Mouse (Mus musculus): ENCODE data around the gene Pex6. TPM values are rescaled to one million over a fixed set of nuclear protein-coding genes. Genes with fewer than 3 reads are reported as not detected.

Pex6 gene
- polyA plus RNA-seq (2012; rRNA removed), result 8.4 and 8.9 TPM in 2 replicates

DNA sequence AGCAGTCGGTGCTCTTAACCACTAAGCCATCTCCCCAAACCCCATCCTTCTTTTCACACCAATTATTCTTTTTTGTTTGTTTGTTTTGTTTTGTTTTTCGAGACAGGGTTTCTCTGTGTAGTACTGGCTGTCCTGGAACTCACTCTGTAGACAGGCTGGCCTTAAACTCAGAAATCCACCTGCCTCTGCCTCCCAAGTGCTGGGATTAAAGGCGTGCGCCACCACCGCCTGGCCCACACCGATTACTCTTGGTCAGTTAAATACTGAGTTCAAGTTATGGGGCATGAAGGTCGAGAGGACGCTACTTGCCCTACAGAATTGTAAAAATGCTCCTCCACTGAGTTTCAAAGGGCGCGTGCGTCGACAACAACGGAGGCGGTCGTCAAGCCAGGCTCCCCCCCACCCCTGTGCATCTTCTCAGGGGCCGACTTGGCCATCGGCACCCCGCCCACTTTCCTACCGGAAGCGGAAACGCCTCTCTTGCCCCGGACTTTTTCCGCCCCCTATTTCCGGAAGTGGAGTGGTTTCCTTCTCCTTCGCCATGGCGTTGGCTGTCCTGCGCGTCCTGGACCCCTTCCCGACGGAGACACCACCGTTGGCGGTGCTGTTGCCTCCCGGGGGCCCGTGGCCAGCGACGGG, at the start of gene Pex6:
TSS of gene Pex6 (plus strand) at position 505 of the 639 bp plus-strand sequence.

DNA sequence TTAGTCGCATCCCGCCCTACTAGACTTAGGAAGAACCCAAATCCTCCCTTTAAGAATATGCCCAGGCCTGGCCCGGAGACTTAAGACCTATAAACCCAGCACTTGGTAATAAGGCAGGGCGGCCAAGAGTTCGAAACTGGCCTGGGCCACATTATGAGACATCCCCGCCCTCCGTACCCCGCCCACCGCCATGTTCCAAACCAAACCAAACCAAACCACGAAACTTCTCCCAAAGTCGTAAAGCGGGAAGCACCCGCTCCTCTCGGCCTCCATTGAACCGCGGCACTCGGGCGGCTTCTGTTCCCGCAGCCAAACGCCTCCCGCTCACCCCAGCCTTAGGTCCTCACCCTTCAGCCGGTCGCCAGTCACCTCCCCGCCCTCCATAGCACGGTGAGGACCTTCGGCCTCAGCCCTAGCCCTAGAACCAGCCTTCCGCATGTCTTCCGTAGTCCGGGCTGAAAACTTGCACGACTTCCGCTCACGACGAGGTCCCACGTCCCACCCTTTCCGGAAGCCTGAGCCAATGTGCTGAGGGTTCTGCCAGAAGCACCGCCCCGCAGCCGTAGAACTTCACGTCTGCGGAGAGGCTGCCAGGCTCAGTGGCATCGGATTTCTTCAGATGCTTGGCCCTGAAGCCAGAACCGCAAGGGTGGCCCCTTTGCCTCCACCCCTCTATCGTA, 37.3 kb upstream of the Pex6 start, which contains the start of gene Rrp36:
TSS of gene Rrp36 (minus strand) at position 503 of the 680 bp plus-strand sequence.

DNA sequence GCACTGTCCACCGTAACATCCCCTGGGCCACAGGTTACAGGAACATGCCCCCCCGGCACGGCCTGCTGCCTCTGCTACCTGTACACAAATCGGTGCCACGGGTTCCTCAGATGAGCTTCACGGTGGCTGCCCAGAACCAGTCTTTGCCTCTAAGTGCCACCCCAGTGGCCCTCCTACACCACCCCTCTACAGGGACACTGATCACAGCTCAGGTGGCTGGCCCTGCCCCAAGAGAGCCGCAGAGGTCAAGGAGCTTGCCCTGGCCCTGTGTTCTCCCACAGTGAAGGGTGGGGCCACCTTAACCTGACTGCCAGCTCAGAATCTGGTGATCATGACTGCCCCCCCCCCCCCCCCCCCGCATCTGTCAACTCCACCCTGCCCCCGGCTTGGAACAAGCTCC, 32.8 kb upstream of the Pex6 start, which contains the start of gene Mea1:
TSS of gene Mea1 (plus strand) at position 378 of the 400 bp plus-strand sequence.

DNA sequence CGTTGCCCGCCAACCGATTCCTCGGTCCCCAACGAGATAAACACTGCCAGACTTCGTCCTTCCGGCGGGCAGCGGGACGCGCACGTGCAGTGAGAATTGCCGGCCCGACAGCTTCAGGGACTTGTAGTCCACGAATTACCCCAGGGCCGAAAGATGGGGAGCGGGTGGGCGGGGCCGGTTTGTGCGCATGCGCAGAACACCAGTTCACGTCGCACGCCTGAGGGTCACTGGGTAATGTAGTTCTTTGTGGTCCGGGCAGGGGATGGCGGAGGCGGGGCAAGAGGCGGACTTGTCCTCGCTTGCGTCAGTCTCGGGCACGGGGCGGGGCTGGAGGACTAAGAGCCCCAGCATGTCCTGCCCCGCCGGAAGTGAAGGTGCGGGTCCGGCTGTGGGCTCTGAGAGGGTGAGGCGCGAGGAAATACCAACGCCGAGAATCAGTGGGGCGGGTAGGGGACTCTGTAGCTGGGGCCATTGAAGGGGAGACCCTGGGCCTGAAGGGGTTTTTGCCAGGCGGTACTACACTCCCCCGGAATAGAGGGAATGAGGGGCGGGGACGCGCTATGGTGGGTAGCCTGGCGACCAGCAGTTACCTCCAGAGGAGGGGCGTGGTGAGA, 30.4 kb upstream of the Pex6 start, which contains the start of gene Klhdc3:
TSS of gene Klhdc3 (minus strand) at position 155 of the 614 bp plus-strand sequence.

DNA sequence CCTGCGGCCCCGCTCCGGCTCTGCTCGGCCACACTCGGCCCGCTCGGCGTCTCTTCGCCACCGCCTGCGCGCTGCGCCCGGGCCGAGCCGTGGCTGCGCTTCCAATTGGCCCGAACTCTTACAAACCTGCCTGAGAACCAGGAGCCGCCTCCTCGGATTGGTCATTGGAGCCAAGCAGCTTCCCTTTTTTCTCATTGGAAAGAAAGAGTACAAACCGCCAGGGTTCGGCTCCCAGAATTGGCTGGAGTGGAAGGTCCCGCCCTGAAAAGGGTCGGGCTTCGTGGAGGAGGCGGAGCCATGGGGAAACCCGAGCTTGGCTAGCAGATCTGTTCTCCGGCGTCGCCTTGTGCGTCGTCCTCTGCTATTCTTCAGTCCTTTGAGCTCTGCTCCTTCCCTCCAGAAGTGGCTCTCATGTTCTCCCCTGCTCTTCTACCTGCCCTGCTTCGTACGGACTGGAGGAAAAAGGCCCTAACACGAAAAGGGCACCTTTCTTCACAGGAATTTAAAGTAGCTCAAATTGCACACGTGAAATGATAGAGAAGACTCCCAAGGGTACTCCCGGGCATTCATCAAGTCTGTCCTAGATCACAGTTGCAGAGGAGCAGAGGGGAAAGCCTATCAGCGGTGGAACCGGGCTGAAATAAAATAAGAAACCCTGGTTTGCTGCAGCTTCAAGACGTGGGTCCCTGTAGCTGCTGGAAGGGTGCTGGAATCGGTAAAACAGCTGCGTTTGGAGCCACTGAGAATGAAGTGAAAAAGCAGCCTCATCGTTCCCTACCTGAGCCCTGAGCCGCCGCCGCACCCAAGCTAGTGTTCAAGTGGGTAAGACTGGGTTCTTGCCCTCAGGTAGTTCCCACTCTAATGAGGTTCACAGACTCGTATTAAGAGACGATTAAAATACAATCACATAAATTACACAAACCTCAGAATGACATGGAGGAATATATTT, 6.1 kb upstream of the Pex6 start, which contains the start of gene Ppp2r5d:
TSS of gene Ppp2r5d (minus strand) at position 225 of the 949 bp plus-strand sequence.

DNA sequence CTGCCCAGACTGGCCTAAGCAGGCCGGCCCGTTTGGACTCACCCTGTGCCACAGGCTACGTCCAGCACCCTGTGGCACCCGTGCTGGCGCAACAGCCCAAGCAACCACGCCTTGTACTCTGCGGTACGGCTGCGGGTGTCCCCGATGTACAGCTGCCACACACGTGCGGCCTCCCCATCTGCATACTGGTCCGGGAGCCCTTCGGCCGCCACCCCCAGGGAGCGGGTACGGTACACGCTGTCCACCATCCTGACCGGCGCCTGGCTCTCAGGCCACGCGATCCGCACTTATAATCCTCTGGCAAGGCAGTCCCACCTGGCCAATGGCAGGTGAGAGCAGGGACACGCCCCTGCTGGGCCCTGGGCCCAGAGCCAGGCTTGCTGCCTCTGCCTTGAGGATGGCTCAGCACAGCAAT, 17.6 kb downstream of the Pex6 start, which contains the start of gene Gnmt:
TSS of gene Gnmt (minus strand) at position 265 of the 415 bp plus-strand sequence.

DNA sequence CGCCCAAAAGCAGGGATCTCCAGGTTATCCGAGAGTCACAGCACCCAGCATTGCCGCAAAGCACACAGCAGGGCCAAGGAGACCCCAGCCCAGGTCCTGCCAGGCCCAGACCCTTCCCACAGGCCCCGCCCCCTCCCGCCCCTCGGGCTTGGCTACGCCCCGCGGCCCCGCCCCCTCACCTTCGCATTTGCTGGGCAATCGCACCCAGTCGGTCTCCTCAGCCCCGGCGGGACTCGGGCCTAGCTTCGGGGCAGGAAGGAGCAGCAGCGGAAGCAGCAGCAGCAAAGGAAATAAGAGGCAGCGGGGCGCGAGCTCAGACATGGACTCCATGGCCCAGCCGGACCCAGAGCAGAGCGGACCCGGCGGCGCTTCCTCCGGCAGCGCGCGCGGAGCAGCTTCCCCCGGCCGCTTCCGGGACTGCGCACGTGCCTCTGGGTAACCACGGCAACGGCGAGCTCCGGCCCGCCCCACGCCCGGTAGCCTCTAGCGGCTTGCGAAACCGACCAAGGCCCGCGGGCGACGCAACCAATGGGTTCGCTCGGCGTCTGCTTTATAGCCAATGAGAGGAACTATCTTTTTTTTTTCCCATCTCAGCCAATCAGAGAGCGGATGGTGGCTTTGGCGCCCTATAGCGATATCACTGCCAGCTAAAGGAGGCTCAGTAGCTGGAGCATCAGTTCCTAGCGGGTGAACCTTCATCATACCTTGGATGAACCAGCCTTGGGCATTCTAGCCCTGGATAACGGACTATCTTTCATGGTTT, 40.7 kb downstream of the Pex6 start, which contains the start of gene Cnpy3:
TSS of gene Cnpy3 (minus strand) at position 421 of the 763 bp plus-strand sequence.

DNA sequence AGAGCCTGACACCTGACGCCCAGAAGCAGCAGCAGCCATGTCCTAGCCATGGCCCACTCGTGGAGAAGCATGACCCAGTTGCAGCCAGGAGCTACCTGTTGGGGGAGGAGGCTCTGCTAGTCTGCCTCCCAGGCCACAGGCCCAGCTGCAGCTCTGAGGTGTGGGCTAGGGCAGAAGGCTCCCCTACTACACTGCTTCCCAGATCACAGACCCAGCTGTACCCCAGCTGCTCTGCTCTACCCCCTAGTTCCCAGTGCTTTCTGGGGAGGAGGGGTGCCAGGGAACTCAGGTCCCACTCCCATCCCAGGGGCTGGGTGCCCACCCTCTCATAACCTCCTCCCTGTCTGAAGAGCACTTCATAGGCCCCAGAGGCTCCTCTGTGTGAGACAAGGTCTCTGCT, 52.3 kb downstream of the Pex6 start, which contains the start of gene Ptcra:
TSS of gene Ptcra (minus strand) at position 169 of the 400 bp plus-strand sequence.

DNA sequence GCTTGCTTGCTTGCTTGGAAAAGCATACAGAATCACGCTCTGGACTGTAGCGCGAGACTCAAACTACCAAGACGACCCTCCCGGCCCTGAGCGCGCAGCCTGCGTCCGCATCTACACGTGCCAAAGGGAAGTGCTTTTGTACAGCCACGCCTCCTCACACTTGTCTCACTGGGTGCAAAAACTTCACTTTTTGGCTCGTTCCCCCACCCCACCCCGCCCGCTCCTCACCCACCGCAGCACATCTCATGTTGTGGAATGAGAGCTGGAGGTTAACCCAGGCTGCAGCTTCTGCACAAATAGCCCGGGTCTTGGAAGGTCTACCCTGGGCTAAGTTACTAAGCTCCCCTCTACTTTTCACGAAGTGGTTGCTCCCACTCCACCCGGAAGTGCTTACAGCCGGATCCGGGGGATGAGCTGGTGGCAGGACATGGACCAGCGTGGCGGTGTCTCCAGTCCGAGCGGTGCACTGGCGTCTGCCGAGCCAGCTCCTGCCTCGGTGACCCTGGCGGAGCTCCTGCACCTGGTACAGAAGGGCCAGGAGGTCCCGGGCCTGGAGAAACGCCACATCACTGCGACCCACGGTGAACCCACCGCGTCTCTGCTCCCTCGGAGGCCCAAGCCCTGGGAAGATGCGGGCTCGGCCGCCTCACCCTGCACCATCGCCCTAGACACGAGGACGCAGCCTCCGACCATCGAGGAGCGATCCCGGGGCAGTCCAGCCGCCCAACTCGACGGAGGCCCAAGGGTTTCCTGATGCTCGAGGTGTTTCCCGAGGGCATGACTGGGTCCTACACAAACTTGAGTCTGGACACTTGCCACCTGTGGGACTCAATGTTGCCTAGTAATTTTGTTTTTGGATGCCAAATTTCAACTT, 61.4 kb downstream of the Pex6 start, which contains the start of gene 2310039H08Rik:
TSS of gene 2310039H08Rik (plus strand) at position 232 of the 874 bp plus-strand sequence.

Other genes starting within 250 kb of the Pex6 start
- gene Ttbk1, start 223.8 kb upstream of the Pex6 start, polyA plus RNA-seq (2012; rRNA removed), result 0.01 TPM in 2 replicates
- gene Dnph1, start 214.8 kb upstream of the Pex6 start, polyA plus RNA-seq (2012; rRNA removed), result 14.7 and 15.5 TPM in 2 replicates
- gene Cul9, start 165.1 kb upstream of the Pex6 start, polyA plus RNA-seq (2012; rRNA removed), result 0.53 and 0.63 TPM in 2 replicates
- 15.7 and 15.8 TPM in 2 replicates for gene Srf, start 155.3 kb upstream of the Pex6 start, polyA plus RNA-seq (2012; rRNA removed)
- gene Ptk7, start 82.0 kb upstream of the Pex6 start, polyA plus RNA-seq (2012; rRNA removed), result 3.6 and 3.7 TPM in 2 replicates
- 3.3 and 4.2 TPM in 2 replicates for gene Klc4, start 65.4 kb upstream of the Pex6 start, polyA plus RNA-seq (2012; rRNA removed)
- gene Mrpl2, start 65.2 kb upstream of the Pex6 start, polyA plus RNA-seq (2012; rRNA removed), result 35.6 and 37.0 TPM in 2 replicates
- 13.2 and 13.9 TPM in 2 replicates for gene Cul7, start 61.1 kb upstream of the Pex6 start, polyA plus RNA-seq (2012; rRNA removed)
- 21.1 and 24.2 TPM in 2 replicates for gene Rrp36, start 37.1 kb upstream of the Pex6 start, polyA plus RNA-seq (2012; rRNA removed)
- gene Mea1, start 32.7 kb upstream of the Pex6 start, polyA plus RNA-seq (2012; rRNA removed), result 38.2 and 43.8 TPM in 2 replicates
- 34.0 and 41.3 TPM in 2 replicates for gene Klhdc3, start 30.5 kb upstream of the Pex6 start, polyA plus RNA-seq (2012; rRNA removed)
- gene Ppp2r5d, start 6.4 kb upstream of the Pex6 start, polyA plus RNA-seq (2012; rRNA removed), result 22.5 and 25.0 TPM in 2 replicates
- 15.3 and 17.4 TPM in 2 replicates for gene Gnmt, start 17.7 kb downstream of the Pex6 start, polyA plus RNA-seq (2012; rRNA removed)
- gene Cnpy3, start 40.8 kb downstream of the Pex6 start, polyA plus RNA-seq (2012; rRNA removed), result 17.8 and 18.8 TPM in 2 replicates
- 0.01 and 0.07 TPM in 2 replicates for gene Ptcra, start 52.2 kb downstream of the Pex6 start, polyA plus RNA-seq (2012; rRNA removed)
- 32.9 and 35.8 TPM in 2 replicates for gene 2310039H08Rik, start 61.2 kb downstream of the Pex6 start, polyA plus RNA-seq (2012; rRNA removed)
- 44.3 and 52.4 TPM in 2 replicates for gene Rpl7l1, start 71.2 kb downstream of the Pex6 start, polyA plus RNA-seq (2012; rRNA removed)
- gene Bicral, start 147.0 kb downstream of the Pex6 start, polyA plus RNA-seq (2012; rRNA removed), result 2.9 TPM in 2 replicates
- gene Tbcc, start 179.2 kb downstream of the Pex6 start, polyA plus RNA-seq (2012; rRNA removed), result 8.6 and 9.1 TPM in 2 replicates
- gene Prph2, start 199.0 kb downstream of the Pex6 start, polyA plus RNA-seq (2012; rRNA removed), result not detected in 2 replicates